Mouse (Mus musculus): Measurements from ENCODE around the gene Klhl5.

- TF ChIP-seq CTCF (conservative IDR thresholded peaks at IDR 0.05; ENCODE audit: insufficient read depth, insufficient read length, low read depth, low read length) = no peak
- TF ChIP-seq POLR2A (IDR thresholded peaks at IDR 0.05; ENCODE audit: low read depth, low read length) = no peak
Measured at GRCm38 (mm10) chr5:65096805-65097204, 10.5 kb upstream of the Klhl5 start.

Measured in kidney, adult 2 months (tissue).